Mouse (Mus musculus) myocyte (in vitro differentiated cells): ENCODE measurements at regions not wholly inside any gene's neighbourhood (a gene's known extent, or its start where the extent isn't known, plus 50 kb on each side); places are given as distances from the start of the nearest gene placed in this dataset.

Experiments used
- H3K27me3 ChIP-seq: one replicate; pipeline ENCODE4 v1.6.1; 2011; ENCODE audit not compliant: control insufficient read depth, insufficient read depth, insufficient read length
- H3K36me3 ChIP-seq: one replicate; pipeline ENCODE4 v1.6.1; 2011; ENCODE audit not compliant: control insufficient read depth, insufficient read depth
- H3K4me2 ChIP-seq: one replicate; pipeline ENCODE4 v1.6.1; 2011; ENCODE audit warnings: low read depth, control low read depth
- H3K4me3 ChIP-seq: one replicate; pipeline ENCODE4 v1.5.1; 2011; ENCODE audit warnings: mild to moderate bottlenecking, control low read depth, moderate library complexity
- H3K79me2 ChIP-seq: one replicate; pipeline ENCODE4 v1.6.1; 2011; ENCODE audit not compliant: control insufficient read depth, insufficient read depth
- H3ac ChIP-seq: one replicate; pipeline ENCODE4 v1.6.1; 2011; ENCODE audit not compliant: control insufficient read depth, insufficient read length
- CEBPB ChIP-seq: IDR thresholded peaks from 2 replicates; pipeline ENCODE4 v1.6.1; 2011; ENCODE audit warnings: mild to moderate bottlenecking, moderate library complexity; ENCODE audit not compliant: poor library complexity, insufficient read depth, severe bottlenecking
- E2F4 ChIP-seq: IDR thresholded peaks from one replicate; pipeline ENCODE4 v1.6.1; 2011; ENCODE audit warnings: mild to moderate bottlenecking, control low read depth, moderate library complexity; ENCODE audit not compliant: insufficient read depth
- MAX ChIP-seq: IDR thresholded peaks from one replicate; pipeline ENCODE4 v1.6.1; 2011; ENCODE audit warnings: low read depth, mild to moderate bottlenecking, control low read depth
- MYOD1 ChIP-seq, 3 experiments: IDR thresholded peaks; one replicate each; pipeline ENCODE4 v1.6.1; 2011; ENCODE audit warnings: control low read depth in 2 of 3, low read depth in 2 of 3, mild to moderate bottlenecking in 2 of 3, moderate library complexity in 1 of 3; ENCODE audit not compliant: insufficient read length in 2 of 3, control insufficient read depth in 1 of 3
- MYOG ChIP-seq, 3 experiments: IDR thresholded peaks; one replicate each; pipeline ENCODE4 v1.6.1; 2011; ENCODE audit warnings: control low read depth in 2 of 3, low read depth in 2 of 3, mild to moderate bottlenecking in 2 of 3; ENCODE audit not compliant: insufficient read length in 2 of 3, control insufficient read depth in 1 of 3, insufficient read depth in 1 of 3
- POLR2A ChIP-seq: IDR thresholded peaks from one replicate; pipeline ENCODE4 v1.6.1; 2011; ENCODE audit warnings: low read depth, mild to moderate bottlenecking, control low read depth, moderate library complexity; ENCODE audit not compliant: insufficient read length
- POLR2AphosphoS2 ChIP-seq: IDR thresholded peaks from one replicate; pipeline ENCODE4 v1.6.1; 2011; ENCODE audit warnings: low read depth, control low read depth; ENCODE audit not compliant: insufficient read length
- REST ChIP-seq: IDR thresholded peaks from one replicate; pipeline ENCODE4 v1.6.1; 2011; ENCODE audit warnings: mild to moderate bottlenecking, control low read depth, moderate library complexity; ENCODE audit not compliant: insufficient read depth, insufficient read length
- SRF ChIP-seq: IDR thresholded peaks from one replicate; pipeline ENCODE4 v1.6.1; 2011; ENCODE audit warnings: low read depth; ENCODE audit not compliant: control insufficient read depth, insufficient read length
- TCF12 ChIP-seq: IDR thresholded peaks from one replicate; pipeline ENCODE4 v1.6.1; 2011; ENCODE audit warnings: mild to moderate bottlenecking, control low read depth; ENCODE audit not compliant: poor library complexity, insufficient read depth, severe bottlenecking
- TCF3 ChIP-seq: IDR thresholded peaks from one replicate; pipeline ENCODE4 v1.6.1; 2011; ENCODE audit warnings: low read depth, control low read depth; ENCODE audit not compliant: insufficient read length
- USF1 ChIP-seq: IDR thresholded peaks from one replicate; pipeline ENCODE4 v1.6.1; 2011; ENCODE audit warnings: low read depth, mild to moderate bottlenecking, control low read depth, moderate library complexity

- Histone ChIP-seq H3K4me3 (peak overlapping the region; percentile 27), H3K36me3 (no peaks in the 10 kb centered on the region), H3K27me3 (no peaks in the 10 kb centered on the region), H3K4me2 (peak overlapping the region; percentile 63), H3ac (no peak overlapping the region), H3K79me2 (no peaks in the 10 kb centered on the region)
- no peak for TF ChIP-seq SRF
- no peak for TF ChIP-seq MYOD1 (IDR thresholded peaks at IDR 0.05; ENCODE audit: control insufficient read depth in 1 of 3, insufficient read length in 2 of 3, low read depth in 2 of 3)
- no peak for TF ChIP-seq TCF3
- TF ChIP-seq MAX, result no peak
Observed at GRCm38 (mm10) chr9:104407559-104408376, 70.2 kb upstream of the Acpp start.

DNA sequence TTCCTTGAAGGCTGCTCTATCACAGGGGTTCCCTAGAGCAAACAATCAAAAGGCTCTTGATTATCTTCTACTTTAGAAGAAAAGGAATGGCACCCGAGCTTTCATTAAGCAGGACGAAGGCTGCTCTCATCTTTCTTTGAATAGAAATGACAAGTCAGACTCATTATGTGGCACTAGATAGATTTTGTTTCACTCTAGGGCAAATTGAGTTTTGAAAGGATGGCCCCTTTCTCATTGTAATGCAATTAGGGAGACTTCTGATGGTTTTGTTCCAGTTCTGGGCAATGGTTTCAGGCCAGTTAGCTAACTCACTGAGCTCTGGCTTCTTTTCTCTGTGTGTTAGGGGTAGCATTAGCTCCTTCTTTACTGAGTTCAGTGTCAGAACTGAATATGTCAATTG lies 69.5 kb upstream of the Acpp start:
- Histone ChIP-seq H3K4me2 (no peak overlapping the region), H3K79me2 (no peaks in the 10 kb centered on the region), H3ac (no peak overlapping the region), H3K27me3 (no peaks in the 10 kb centered on the region), H3K36me3 (no peaks in the 10 kb centered on the region), H3K4me3 (no peak overlapping the region)
- TF ChIP-seq CEBPB, result no peak
- no peak for TF ChIP-seq POLR2AphosphoS2
- no peak for TF ChIP-seq SRF
- TF ChIP-seq TCF3, result no peak

GRCm38 (mm10) chr9:104406491-104406890 lies 68.9 kb upstream of the Acpp start:
- no peak overlapping the region for H3ac ChIP-seq
- TF ChIP-seq REST (no peak), TCF12 (no peak), POLR2AphosphoS2 (no peak), MYOG (IDR thresholded peaks at IDR 0.05; ENCODE audit: control insufficient read depth in 1 of 3, insufficient read depth in 1 of 3, insufficient read length in 2 of 3, low read depth in 2 of 3) (no peak), POLR2A (no peak), MYOD1 (IDR thresholded peaks at IDR 0.05; ENCODE audit: control insufficient read depth in 1 of 3, insufficient read length in 2 of 3, low read depth in 2 of 3) (no peak), CEBPB (no peak), SRF (no peak), E2F4 (no peak), MAX (no peak), USF1 (no peak)
- no peak overlapping the region for H3K4me3 ChIP-seq
- no peaks in the 10 kb centered on the region for H3K27me3 ChIP-seq
- no peaks in the 10 kb centered on the region for H3K36me3 ChIP-seq
- H3K4me2 ChIP-seq, result no peak overlapping the region
- H3K79me2 ChIP-seq, result no peaks in the 10 kb centered on the region

GRCm38 (mm10) chr9:104403863-104404262 lies 66.3 kb upstream of the Acpp start:
- no peak overlapping the region for H3K4me2 ChIP-seq
- no peak for TF ChIP-seq REST
- TF ChIP-seq MYOD1 (IDR thresholded peaks at IDR 0.05; ENCODE audit: control insufficient read depth in 1 of 3, insufficient read length in 2 of 3, low read depth in 2 of 3), result no peak
- TF ChIP-seq POLR2A, result no peak
- no peak for TF ChIP-seq POLR2AphosphoS2
- no peak for TF ChIP-seq USF1
- no peak for TF ChIP-seq SRF
- no peak for TF ChIP-seq CEBPB
- no peak for TF ChIP-seq TCF12
- no peak for TF ChIP-seq MYOG (IDR thresholded peaks at IDR 0.05; ENCODE audit: control insufficient read depth in 1 of 3, insufficient read depth in 1 of 3, insufficient read length in 2 of 3, low read depth in 2 of 3)
- TF ChIP-seq TCF3, result no peak
- no peak for TF ChIP-seq MAX
- no peak for TF ChIP-seq E2F4
- no peak overlapping the region for H3K4me3 ChIP-seq

DNA sequence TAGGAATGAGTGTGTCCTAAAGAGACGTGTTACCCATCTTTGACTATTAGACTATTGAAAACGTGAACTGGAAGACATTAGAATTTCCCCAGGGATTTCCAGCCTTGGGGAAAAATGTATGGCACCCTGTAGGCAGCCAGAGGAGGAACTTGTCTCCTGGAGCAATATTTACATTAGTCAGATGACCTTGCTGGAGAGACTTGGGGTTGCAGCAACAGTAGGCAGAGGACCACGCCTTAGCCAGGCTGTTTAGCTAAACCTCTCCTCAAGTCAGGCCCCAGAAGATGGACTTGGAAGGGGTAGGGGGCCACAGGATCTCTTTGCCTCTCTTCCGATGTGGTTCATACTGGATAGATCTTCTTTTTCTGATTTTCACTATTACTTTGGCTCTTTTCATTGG lies 64.1 kb upstream of the Acpp start:
- Histone ChIP-seq H3K4me2 (no peak overlapping the region), H3K79me2 (no peaks in the 10 kb centered on the region), H3K27me3 (no peaks in the 10 kb centered on the region), H3K36me3 (no peaks in the 10 kb centered on the region), H3K4me3 (no peak overlapping the region), H3ac (no peak overlapping the region)
- no peak for TF ChIP-seq TCF3
- TF ChIP-seq MYOG (IDR thresholded peaks at IDR 0.05; ENCODE audit: control insufficient read depth in 1 of 3, insufficient read depth in 1 of 3, insufficient read length in 2 of 3, low read depth in 2 of 3), result no peak
- TF ChIP-seq POLR2AphosphoS2, result no peak
- no peak for TF ChIP-seq POLR2A
- no peak for TF ChIP-seq E2F4
- no peak for TF ChIP-seq TCF12
- TF ChIP-seq USF1, result no peak
- no peak for TF ChIP-seq REST
- TF ChIP-seq MYOD1 (IDR thresholded peaks at IDR 0.05; ENCODE audit: control insufficient read depth in 1 of 3, insufficient read length in 2 of 3, low read depth in 2 of 3), result no peak
- TF ChIP-seq SRF, result no peak
- no peak for TF ChIP-seq MAX
- TF ChIP-seq CEBPB, result no peak

More at GRCm38 (mm10) chr9:104403863-104404262, 66.3 kb upstream of the Acpp start:
- H3K79me2 ChIP-seq, result no peaks in the 10 kb centered on the region
- no peaks in the 10 kb centered on the region for H3K27me3 ChIP-seq
- H3K36me3 ChIP-seq, result no peaks in the 10 kb centered on the region
- no peak overlapping the region for H3ac ChIP-seq
